Mouse (Mus musculus): ENCODE measurements around the gene Trpm1.

Trpm1 gene

DNA sequence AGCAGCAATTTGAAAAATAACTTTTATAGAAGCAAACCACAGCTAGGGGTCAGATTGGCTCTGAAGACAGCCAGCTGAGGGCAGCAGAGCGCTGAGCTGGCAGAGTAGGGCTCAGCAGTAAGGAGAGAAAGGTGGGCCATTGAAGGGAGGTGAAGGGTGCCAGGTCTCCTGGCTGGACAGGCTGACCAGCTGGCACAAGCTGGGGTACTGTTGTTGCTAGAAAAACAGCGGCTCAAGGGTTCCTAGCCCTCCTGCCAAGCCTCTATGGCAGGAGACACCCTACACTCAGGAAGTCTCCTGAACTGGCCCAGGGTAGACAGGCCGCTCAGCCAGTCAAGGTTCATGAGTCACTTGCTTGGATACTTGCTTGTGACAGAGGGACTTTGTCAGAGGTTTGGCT lies 11.4 kb downstream of the Trpm1 start:
- peak; percentile 70 for DNase-seq

DNA sequence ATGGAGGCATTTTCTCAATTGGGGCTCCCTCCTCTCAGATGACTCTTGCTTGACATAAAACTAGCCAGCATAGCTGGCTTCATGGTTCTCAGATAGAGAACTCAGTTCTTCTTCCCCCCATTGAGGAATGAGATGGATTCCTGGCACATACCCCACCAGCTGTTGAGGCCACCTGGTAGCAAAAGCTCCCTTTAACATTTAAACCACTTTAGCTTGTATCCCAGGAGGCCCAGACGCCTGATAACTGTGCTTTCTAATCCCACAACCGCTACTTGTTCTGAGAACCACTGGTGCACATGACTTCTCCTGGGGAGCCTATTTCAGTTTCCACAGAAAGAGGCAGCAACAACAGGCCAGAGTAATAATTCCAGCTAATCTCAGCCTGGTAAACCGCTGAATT lies 12.4 kb downstream of the Trpm1 start:
- no peak for DNase-seq

DNA sequence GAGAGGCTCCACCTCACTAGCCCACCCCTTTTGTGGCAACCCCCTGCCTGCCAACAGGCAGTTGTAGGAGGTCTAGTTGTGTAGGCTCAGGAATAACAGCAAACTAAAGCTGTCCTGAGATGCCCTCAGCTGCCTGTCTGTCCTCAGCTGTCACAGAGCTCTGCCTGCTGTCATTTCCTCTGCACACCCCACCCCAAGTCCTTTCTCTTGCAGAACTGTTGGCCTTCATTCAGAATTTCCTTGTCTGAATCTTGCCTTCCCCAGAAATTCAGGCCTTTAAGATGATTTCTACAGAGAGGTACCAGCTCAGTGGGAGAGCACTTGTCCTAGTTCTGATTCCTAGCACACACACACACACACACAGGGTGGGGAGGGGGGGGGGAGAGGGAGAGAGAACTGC lies 13.1 kb downstream of the Trpm1 start:
- DNase-seq = peak; percentile 44

DNA sequence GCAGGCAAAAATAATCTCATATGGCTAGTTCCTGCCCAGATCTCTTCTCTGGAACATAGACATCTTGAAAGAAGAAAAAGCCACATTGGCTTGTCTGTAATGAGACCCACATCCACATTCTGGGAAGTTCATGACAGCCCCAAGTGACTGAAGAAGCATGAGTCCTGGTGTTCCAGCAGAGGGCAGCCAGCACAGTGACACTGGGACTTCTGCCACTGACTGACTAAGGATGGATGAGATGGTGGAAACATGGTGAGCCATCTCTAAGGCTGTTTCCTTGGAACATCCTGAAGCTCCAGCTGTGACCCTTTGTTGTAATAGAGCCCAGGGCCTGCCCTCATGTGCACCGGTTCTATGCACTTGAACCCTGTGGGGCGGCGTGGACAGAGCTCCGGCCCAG lies 25.7 kb downstream of the Trpm1 start:
- DNase-seq = peak; percentile 67

DNA sequence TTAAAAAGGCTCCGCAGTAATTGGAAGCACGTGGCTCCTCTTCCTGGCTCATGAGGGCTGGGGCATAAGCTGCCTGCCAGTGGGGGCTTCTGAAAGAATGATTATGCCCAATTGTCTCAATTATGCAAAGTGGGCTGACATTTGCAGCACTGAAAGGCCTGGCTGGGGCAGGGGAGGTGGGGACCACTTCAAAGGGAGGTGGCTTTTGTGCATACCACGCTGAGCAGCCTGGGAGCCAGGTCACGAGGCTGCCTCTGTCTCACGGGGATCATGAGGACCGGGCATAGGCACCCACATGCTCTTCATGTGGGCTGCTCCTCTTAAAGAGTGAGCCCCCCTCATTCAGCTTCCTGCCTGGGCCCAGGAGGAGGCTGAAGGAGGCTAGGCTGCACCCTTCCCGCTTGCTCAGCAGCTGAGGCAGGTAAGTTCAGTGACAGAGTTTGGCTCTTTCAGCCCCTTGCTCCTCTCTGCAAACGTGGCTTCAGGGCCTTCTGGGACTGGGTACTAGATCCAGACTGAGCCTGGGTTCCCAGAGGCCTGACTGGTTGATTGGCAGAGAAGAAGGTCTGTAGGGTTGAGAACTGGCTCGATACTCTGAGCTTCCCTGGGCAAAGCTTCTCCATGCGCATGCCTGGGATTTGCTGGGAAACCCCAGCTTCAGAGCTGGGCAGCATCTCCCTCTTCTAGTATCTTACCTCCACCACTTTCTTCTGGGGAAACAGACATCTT lies 31.7 kb downstream of the Trpm1 start:
- no peak for DNase-seq

DNA sequence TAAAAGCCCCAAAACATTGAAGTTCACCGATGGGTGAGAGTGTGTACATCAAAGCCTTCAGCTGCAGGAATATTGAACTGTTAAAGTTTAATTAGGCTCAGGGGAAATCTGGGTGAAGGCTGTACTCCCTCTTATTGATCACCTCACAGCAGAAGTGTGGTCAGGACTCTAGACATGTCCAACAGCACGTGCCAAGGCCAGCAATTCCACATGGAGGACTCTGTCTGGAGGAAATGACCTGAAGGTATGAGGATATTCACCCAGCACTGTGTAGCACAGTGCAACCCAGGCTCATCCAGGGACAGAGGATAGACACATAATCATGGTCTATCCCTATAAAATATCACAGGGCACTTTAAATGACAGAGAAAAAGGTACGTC lies 32.3 kb downstream of the Trpm1 start:
- DNase-seq = no peak

DNA sequence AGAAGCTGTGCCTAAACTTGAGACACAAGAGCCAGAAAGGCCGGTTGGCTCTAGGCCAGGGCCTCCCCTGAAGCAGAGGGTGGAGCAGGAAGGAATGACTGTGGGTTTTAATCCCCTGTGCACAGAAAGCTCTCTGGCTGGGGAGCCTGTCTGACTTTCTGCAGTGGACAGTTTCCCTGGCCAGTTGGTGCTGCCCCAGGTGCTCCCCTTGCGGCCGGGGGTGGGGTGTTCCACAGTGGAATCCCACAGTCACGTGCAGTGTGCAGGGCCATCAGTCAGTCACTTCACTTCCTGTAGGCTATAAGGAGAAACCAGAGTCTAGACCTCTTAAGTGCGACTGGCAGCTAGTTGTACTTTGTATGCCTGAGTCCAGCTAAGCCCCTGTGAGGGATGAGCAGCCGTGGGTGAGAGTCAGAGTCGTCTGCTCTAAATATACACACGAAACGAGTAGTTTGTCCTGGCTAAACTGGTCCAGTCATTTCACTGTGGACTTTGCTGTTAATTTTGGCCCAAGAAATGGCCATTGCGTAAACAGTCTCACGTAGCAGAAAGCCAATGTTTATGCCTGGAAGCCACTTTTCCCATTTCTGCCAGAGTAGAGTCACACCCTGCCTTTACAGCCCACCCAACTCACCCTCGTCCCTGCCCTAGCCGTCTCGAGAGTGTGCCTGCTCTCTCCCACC lies 38.8 kb downstream of the Trpm1 start:
- peak; percentile 67 for DNase-seq

DNA sequence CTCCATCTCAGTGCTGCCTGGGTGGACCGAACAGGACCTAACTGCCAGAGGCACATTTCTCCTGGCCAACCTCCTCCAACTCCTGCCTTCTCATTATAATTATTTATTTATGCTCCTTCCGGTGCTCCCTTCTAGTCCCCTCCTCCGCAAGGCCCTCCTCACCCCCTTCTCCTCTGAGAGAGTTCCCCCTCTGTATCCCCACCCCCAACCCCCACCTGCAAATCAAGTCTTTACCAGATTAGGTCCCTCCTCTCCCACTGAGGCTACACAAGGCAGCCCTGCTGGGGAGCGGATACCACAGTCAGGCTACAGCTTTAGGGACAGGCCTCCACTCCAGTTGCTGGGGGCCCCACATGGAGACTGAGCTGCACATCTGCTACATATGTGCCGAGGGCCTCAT lies 39.8 kb downstream of the Trpm1 start:
- no peak for DNase-seq

DNA sequence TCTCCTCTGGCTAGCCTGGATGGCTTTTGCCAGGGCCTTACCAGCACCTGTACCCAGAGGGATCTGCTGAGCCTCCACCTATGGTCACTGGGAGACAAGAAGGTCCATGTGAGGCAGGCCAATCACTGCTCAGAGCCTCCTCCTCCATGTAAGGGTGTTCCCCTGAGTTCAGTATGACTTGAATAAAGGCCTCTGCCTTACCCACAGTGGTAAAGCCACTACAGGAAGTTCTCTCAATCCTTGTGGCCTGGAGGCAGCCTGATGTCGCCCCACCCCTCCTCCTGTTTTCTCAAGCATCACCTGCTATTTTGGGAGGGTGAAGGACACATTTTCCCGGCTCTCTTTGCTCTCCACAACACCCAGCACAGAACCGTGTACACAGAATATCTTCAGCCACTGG lies 42.5 kb downstream of the Trpm1 start:
- no peak for DNase-seq

DNA sequence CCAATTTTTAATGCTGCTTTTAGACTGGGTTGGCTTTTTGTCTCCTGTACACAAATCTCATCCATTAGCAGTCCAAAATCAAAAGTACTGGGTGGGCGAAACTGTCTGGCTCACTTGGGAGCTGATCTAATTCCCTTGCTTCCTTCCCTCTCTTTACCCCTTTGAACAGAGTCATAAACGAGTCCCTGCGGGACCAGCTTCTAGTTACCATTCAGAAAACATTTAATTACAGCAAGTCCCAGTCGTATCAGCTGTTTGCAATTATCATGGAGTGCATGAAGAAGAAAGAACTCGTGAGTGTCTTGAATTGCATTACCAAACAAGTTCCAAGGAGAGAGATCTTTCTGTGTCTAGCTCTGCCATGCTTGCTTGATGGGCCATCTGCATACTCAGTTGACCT lies 55.1 kb downstream of the Trpm1 start:
- DNase-seq = no peak

DNA sequence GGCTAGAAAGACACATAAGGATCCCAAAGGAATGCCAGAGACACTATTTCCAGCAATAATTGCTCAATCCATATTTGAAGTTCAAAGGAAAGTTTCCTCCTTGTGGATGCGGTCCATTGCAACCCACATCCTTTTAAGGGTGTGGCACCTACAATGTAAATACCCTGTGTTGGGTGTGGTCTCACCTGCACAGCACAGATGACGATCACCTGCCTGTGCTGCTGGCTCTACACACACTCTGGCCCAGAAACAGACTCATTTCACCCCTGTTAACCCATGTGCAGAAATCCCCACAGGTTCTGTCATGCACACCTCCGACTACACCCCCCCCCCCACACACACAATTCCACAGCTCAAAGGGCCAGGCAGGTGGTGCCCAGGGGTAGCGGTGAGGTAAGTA lies 59.2 kb downstream of the Trpm1 start:
- no peak for DNase-seq

DNA sequence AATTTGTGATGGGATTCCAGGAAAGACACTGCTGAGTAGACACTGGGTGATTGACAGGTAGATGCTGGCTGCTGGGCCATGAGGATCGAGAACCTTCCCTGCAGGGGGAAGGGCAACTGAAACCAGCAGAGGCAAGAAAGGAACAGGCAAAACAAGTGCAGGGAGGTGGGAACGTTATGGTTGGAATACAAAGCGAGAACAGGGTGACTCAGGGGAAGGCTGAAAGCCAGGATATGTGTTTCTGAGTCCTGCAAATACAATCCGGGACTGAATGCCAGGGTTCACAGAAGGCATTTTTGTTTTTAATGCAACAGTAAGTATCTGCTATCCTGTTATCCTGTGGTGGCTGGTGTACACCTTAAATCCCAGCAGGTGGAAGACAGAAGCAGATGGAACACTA lies 60.4 kb downstream of the Trpm1 start:
- no peak for DNase-seq

DNA sequence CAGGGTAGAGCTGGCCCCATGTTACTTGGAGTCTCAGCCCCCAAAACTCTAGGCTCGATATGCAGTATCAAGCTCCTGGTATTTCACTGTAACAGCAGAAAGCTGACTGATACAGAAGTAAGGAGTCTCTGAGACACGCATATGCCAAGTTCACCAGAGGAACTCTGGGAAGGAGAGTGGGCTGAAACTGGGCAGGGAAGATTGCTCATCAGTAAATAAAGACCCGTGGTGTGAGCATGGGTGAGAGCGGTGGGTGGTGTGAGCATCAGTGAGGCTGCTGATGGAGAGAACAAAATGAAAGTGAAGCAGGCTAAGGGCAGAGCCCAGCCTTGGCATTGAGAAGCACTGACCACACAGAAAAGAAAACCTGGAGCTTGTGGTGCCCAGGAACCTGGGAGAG lies 62.0 kb downstream of the Trpm1 start:
- no peak for DNase-seq

DNA sequence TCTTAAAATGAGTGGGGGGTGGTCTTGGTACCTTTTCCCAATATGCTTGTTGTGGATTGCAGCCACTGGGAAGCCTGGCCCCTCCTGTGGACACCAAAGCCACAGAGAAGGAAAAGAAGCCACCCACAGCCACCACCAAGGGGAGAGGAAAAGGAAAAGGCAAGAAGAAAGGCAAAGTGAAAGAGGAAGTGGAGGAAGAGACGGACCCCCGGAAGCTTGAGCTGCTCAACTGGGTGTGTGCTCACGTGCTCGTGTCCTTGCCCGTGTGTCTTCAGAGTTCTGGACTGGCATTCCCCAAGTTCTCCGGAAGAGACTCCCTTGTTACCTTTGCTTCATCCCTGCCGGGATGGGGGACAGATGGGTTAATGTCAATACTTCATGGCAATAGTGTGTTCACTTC lies 63.8 kb downstream of the Trpm1 start:
- DNase-seq = no peak

DNA sequence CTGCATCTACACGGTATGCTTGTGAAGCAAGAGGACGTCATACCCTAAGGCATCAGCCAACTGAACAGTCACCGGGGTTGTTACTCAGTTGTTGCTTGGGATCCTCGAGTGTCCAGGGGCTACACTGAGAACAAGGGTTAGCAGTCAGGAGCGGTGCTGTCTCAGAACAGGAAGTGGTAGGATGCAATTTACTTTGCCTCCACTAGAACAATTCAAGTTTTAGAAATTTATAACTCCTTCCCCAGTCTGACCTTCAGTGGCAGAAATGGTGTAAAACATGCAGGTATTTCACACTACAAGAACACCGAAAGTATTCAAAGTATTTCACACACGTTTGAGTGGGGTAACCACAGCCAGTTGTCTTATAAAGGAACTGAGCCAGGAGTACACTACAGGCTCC lies 66.1 kb downstream of the Trpm1 start:
- no peak for DNase-seq

DNA sequence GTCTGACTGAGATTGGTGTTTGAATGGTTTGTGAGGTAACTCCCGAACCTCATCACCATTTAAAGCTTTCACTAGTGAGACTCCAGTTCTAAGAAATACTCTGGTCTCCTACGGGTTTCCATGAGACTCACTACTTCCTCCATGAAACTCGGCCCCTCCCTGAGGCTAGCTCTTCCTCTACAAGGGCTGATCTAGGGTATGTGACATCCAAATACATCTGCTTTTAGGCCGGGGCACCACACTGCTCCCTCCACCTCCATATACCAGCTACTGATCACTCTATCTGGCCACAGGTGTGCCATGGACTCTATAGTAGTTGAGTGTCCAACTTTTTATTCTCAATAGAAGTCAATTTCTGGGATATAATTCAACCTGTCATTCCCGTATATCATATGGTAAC lies 69.6 kb downstream of the Trpm1 start:
- no peak for DNase-seq

DNA sequence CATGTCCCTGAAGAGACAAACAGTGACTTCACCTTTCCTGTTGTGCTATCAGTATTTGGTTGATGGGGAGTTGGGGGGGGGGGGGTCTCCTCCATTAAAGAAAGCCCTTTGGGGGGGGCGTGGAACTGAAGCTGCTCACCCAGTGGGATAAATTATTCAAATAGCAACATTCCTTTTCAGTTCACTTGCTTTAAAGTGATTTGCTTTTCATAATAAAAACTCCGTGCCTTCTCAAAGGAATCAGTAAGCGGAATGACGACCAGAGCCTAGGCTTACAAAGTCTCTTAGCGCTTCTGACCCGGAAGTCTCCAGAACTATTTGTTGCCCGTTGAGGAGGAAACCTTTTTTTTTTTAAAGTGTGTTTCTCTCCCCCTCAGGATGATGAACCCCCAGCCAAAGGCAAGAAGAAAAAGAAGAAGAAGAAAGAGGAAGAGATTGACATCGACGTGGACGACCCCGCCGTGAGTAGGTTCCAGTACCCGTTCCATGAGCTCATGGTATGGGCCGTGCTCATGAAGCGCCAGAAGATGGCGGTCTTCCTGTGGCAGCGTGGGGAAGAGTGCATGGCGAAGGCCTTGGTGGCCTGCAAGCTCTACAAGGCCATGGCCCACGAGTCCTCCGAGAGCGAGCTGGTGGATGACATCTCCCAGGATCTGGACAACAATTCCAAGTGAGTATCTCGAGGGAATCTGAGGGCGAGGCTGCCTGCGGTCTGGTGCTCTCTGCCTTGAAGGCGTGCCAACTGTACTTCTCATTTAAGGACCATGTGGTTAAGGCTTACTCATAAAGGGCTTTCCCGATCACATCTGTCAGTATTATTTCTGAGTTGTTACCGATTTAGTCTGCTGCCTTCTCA lies 72.9 kb downstream of the Trpm1 start:
- DNase-seq = no peak

DNA sequence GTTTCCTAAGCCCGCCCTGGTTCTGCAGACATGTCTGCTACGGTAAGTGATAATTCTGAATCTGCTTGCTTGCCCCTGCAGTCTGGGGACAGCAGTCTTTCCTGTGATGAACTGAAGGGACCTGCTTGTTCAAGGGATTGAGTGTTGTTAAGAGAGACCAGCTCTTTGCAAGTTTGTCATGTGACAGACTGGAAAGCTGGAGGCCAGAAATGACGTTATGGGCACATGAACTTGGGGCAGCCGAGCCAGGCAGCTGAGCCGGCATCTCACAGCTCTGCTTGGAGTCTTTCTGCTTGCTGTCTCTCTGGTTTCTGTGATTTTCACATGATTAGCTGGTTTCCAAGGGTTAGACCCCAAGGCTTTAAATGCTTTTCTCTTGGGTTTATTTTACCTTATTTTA lies 74.0 kb downstream of the Trpm1 start:
- no peak for DNase-seq

DNA sequence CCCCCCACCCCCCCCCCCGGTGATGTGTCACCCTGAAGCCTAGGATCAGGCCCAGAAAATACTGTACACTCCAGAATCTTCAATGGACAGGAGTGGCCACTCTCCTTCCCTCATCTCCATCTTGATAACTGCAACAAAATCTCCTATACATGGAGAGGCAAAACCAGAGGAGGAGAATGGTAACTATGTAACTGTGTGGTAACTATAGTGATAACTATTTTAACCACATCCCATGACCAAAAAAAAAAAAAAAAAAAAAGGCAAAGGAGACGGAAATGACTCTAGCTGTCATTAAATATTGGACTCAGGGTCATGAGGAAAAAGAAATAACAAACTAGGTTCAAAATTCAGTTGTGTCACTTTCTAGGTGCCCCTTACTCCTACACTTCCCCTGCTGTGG lies 74.7 kb downstream of the Trpm1 start:
- DNase-seq = no peak

DNA sequence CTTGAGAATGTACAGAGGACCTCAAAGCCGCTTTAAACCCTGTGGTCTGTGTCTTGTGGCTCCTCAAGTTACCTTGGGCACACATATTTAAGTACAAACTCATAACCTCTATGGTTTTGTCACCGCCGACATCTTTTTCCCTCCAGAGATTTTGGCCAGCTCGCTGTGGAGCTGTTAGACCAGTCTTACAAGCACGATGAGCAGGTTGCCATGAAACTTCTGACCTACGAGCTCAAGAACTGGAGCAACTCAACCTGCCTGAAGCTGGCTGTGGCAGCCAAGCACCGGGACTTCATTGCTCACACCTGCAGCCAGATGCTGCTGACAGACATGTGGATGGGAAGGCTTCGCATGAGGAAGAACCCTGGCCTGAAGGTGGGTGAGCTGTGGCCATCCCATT lies 76.3 kb downstream of the Trpm1 start:
- no peak for DNase-seq

DNA sequence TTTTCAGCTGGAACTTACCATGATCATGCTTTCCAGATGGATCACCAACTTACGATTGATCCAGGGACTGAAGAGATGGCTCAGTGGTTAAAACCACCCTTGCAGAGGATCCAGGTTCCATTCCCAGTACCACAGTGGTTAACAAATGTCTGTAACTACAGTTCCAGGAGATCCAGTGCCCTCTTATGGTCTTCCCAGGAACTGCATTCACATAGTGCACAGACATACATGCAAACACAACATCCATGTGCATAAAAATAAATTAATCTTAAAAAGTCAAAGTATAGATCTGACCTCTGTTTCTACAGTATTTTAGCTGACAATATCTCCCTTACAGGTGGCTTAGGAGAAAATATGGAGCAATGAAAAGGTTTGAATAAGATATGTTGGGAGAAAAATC lies 77.4 kb downstream of the Trpm1 start:
- DNase-seq = no peak

DNA sequence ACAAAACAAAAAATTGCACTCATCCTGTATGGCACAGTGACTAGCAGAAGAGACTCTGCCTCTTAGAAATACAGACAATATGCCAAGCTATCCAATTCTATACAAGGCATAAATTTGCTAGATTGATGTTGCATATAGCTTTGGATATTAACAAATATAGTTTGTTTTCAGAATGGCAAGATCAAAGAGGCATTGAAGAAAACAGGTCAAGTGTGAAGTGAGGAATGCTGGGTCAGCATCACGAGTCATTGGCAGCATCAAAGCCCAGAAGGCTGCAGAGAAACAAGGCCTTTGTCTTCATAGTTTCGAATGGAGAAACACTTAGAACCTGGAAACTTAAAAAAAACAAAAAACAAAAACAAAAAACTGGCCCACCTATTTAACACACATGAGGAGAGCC lies 78.4 kb downstream of the Trpm1 start:
- DNase-seq = no peak

DNA sequence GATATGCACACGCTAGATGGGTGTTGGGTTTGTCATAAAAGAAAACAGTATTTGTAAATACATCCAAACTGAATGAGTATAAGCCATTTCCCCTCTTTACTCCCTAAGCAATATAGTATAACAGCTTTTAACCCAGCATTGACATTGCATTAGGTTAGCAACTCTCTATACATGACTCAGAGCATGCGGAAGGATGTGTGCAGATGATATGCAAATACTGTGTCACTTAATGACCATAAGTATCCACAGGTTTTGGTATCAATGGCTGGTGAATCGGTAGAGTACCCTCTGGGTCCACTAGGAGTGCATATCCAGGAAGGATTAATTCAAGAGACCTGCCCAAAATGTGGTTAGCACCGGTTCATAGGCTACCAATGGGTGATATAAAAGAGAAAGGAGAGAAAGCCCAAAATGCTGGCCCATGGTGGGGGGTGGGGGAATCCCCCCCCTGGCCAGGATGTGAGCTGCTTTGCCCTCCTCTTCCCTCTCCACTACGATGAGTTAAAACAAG lies 80.7 kb downstream of the Trpm1 start:
- no peak for DNase-seq

DNA sequence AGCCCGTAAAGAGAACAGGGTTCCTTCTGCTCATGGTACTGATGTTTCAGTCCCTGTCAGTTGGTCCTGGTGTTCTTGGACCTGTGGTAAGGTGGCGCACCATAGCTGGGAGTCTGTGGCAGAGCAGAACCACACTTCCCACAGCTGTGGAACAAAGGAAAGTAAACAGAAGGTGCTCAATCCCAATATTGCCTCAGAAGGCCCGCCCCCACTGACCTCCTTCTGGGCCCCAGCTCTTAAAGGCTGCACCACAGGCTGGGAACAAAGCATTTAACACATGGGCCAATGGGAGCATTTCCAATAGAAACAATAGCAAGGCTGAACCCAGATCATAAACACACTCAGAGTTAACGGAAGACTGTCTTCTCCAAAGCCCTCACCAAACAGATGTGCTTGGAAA lies 82.9 kb downstream of the Trpm1 start:
- no peak for DNase-seq

Data from lung, postnatal 14 days (tissue).